Mouse (Mus musculus): Measurements from ENCODE around the gene Sf3b2.
A peak's percentile ranks its signal among the peaks of the same experiment; 100 is the strongest.

The Sf3b2 gene

DNA sequence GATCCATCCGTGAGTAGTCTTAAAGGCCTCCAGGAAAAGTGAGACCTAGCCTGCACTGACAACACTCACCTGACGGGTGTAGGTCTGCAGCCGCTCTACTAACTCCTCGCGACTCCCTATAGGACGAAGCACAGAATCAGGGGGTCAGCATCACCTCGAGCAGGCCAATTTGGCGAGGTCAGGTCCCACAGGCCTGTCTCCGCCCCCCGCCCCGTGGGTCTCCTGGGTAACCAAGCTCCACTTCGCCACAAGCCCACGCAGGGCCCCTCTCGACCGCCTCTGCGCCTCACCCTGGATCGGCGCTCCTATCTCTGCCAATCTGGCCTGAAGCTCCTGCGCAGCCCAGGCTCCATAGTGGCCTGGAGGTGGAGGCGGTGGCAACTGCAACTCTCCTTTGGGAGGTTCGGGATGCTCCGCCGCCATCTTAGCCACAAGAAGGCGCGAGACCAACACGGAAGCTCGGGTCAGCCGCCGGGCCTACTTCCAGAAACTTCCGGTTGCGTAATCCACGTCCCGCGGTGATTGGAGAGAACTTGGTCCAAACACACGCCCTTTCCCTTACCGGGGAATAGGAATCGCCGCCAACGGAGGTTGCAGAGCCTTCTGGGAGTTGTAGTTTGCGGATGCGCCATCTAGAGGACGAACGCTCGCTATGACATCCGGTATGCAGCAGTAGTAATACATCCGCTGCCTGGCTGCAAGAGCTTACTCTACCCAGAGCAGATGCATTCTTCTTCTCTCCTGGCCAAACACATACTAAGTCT lies at the start of gene Sf3b2:
Sf3b2 (minus strand) TSS at position 484 of the 764 bp plus-strand sequence.
- DNase-seq (ENCODE audit: low spot score) = peak; percentile 97

DNA sequence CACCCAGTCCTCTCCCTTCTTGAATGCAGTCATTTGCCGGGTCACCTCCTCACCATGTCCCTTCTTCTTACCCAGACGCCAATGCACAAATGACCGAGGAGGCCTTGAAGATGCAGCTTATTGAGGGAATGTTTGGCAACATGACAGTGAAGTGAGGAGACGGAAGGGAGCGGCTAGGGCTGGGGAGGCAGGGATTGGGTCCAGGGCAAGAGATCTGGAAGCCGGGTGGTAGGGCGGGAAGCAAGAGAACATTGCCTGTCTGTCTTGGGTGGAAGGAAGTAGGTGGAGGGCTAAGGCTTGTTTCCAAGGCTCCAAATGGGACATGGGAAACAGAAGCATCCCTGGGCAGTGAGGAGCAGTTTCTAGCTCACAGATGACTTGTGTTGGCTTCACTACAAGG lies 46.1 kb upstream of the Sf3b2 start:
- DNase-seq (ENCODE audit: low spot score) = no peak

DNA sequence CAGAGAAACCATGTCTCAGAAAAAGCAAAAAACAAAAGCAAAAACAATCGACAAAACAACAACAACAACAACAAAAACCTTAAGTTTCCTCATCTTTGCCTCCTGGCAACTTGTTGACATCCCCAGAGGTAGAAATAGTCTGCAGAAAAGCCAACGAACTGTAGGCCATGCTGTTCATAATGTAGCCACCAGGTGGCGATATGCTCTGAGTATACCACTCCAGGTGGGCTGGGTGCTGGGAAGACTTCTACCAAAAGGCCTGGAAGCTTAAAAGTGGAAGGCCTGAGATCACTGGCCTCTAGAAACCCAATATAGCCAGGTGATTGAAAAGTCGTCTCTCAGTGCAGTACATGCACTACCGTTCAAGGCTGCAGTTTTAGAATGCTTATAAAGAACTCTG lies 42.7 kb upstream of the Sf3b2 start:
- DNase-seq (ENCODE audit: low spot score) = peak; percentile 66

GRCm38 (mm10) chr19:5335441-5335840 lies 40.2 kb upstream of the Sf3b2 start, which contains the start of gene Catsper1:
Catsper1 (plus strand) TSS chr19:5335741.
- DNase-seq (ENCODE audit: low spot score) = no peak

DNA sequence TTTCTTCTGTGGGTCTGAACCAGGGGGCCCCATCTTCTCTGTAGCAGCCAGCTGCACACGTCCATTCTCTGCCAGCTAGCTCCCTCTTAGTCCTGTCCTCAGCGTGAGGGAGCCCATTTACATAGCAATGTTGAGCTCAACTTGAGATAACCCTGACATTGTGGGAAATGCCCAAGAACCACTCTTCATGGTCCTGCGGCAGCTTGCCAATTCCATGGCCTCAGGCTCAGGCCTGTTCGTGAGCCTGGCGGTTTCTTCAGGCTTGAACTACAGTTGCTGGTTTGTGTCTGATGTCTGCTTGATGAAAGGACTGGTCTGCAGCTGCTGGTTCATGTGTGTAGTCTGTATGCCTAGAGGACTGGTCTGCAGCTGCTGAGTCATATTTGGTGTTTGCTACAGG lies 39.5 kb upstream of the Sf3b2 start:
- no peak for DNase-seq (ENCODE audit: low spot score)

DNA sequence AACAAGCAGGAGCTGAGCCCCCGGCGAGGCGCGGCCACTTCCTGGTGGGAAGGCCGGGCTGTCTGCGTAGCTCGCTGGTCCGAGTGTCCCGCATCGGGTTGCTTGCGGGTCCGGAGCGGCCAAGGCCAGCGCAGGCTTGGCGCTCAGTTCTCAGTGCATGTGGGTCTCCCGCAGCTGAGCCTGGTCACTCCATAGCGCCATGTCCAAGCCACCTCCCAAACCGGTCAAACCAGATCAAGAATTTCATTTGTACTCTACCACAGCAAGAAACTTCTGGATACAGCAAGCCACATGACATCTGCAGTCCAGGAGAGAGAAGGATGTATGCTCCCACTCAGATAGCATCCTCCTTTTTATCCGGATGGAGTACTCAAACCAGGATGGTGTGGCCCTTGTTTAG lies 32.7 kb upstream of the Sf3b2 start:
- no peak for DNase-seq (ENCODE audit: low spot score)

GRCm38 (mm10) chr19:5323801-5324200 lies 28.5 kb upstream of the Sf3b2 start:
- DNase-seq (ENCODE audit: low spot score) = no peak

DNA sequence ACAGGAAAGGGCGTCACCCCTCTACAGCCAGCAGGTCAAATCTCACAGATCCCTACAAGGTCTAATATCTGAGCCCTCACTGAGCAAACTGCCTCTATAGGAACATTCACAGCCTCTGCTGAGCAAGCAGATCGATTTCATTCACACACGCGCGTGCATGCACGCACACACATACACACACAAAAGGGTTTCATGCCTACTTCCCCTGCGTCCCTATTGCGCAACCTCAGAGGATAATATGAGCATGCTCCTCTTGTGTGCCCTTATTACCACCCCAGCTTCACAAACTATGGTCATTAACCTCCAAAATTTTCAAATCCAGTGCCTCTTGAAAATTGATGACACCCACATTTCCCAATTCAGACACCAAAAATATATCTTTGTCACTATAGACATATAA lies 17.9 kb upstream of the Sf3b2 start:
- DNase-seq (ENCODE audit: low spot score) = no peak

DNA sequence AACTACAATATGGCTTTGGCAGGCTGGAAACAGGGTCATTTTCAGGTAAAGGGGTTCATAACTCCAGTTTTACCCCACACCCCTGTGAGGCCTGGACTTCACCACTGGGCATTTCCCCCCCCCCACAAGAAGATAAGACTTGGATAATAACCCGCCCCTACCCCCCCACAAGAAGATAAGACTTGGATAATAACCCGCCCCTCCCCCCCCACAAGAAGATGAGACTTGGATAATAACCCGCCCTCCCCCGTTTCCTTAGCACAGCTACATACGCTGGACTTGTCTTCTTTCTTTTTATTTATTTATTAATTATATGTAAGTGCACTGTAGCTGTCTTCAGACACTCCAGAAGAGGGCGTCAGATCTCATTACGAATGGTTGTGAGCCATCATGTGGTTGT lies 13.8 kb upstream of the Sf3b2 start:
- DNase-seq (ENCODE audit: low spot score) = no peak

DNA sequence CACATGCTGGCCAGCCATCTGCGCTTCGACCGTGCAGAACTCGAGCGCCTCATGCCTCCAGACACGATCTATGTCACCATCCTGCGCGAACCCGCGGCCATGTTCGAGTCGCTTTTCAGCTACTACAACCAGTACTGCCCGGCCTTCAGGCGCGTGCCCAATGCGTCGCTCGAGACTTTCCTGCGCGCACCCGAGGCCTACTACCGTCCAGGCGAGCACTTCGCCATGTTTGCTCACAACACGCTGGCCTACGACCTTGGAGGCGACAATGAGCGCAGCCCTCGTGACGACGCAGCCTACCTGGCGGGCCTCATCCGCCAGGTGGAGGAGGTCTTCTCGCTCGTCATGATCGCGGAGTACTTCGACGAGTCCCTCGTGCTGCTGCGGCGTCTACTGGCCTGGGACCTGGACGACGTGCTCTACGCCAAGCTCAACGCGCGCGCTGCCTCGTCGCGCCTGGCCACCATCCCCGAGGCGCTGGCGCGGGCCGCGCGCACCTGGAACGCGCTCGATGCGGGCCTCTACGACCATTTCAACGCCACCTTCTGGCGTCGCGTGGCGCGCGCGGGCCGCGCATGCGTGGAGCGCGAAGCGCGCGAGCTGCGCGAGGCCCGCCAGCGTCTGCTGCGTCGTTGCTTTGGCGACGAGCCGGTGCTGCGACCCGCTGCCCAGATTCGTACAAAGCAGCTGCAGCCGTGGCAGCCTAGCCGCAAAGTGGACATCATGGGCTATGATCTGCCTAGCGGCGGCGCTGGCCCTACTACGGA lies 11.9 kb upstream of the Sf3b2 start:
- no peak for DNase-seq (ENCODE audit: low spot score)

DNA sequence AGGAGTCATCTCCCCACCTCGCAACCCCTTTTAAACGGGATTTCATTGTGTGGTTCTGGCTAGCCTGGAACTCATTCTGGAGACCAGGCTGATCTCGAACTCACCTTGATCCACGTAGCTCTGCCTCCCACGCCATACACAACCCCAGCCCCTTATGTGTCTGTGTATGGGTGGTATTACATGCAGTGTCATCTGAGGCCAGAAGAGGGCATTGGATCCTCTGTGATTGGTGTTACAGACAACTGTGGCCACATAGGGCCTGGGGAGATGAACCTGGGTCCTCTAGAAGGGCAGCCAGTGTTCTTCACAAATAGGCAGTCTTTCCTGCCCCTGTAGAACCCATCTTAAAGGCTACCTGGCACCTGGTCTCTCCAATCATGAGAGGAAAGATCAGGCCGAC lies 11.0 kb upstream of the Sf3b2 start:
- no peak for DNase-seq (ENCODE audit: low spot score)

DNA sequence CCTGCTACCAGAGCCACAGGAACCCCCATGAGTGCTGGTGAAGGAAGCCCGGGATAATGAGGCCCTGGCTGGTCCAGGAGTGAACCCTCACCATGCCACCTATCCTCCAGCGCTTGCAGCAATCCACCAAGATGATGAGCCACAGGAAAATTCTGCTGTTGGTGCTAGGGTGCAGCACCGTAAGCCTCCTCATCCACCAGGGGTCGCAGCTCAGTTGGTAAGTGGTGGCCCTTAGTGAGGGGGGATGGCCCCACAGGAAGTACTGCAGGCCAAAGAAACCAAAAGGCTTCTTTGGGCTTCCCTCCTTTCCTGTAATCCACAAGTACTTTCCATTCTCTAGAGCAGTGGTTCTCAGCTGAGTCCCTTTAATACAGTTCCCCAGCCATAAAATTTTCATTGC lies 7.2 kb upstream of the Sf3b2 start:
- no peak for DNase-seq (ENCODE audit: low spot score)

DNA sequence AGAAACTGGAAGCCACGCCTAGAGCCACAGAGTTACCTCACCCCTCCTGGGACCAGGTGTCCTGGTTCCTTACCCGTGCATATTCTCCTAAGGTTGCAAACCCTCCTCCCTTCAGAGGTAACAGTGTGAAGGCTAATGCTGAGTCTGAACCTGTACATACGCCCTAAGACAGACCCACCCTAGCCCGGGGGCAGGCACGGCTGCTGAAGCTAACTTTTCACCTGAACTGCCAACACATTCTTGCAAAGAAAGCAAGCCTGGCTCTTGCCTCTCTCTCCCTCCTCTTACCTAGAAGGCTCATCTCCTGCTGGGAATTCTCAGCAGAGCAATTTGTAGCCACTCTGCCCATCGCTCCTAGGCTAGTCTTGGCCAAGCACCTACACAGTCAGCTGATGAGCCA lies 5.3 kb upstream of the Sf3b2 start:
- no peak for DNase-seq (ENCODE audit: low spot score)

- no peak for DNase-seq (ENCODE audit: low spot score)
Observed at GRCm38 (mm10) chr19:5297903-5298800, 2.9 kb upstream of the Sf3b2 start, which contains the start of gene Gal3st3. Gal3st3 (plus strand) TSS chr19:5298331.

DNA sequence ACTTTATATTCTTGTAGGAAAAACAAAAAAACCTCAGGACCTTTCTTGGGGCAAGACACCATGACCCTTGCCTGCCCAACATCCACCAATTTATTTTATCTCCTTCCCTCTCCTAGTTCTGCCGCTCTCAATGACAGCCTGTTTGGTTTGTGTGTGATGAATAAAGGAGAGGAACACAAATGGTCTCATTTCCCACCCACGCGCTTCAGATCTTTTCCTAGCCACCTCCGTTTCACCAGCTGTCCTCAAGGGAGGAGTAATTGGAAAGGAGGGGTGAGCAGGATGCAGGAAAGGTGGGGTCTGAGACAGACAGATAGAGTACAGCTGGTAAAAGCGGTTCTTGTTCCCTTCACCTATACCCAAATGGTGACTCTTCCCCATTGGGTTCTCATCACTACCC lies 1.4 kb upstream of the Sf3b2 start:
- no peak for DNase-seq (ENCODE audit: low spot score)

DNA sequence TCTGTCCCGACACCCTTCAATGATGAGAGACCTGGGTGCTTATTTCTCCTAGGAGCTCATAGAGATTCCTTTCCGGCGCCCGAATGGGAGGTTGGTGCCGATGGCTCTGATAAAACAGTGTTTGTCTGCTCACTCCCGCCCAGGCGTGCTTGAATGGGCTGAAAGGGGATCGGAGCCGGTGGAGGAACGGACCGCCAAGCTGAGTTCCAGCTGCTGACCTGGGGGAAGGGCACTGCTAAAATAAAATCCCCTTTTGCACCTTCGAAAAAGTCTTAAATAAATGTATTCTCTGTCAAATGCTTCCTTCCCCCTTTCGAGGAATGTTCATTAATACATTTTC lies 451 bp upstream of the Sf3b2 start:
- no peak for DNase-seq (ENCODE audit: low spot score)

DNA sequence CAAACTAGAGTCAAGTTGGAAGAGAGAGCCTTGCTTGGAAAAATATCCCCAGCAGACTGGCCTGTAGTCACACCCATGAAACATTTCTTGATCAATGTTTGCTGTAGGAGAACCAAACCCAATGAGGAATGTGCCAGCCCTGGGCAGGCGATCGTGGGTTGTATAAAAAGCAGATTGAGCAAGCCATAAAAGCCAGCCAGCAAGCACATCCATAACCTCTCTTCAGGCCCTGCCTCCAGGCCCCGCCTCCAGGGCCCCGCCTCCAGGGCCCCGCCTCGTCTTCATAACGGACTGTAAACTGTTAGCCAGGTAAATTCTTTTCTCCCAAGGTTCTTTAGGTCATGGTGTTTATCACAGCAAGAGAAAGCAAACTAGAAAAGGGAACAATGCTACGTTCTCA lies 16.9 kb downstream of the Sf3b2 start:
- no peak for DNase-seq (ENCODE audit: low spot score)

DNA sequence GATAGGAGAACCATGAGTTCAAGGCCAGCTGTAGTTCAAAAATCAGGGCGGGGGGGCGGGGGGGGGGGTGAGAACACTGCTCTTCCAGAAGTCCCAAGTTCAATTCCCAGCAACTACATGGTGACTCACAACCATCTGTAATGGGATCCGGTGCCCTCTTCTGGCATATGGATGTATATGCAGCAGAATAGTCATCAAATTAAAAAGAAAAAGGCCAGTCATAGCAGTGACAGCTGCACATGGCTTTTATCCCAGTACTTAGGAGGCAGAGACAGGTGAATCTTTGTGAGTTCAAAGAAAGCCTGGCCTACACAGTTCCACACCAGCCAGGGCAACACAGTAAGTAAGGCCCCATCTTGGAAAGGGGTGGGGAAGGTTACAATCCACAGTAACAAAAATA lies 18.1 kb downstream of the Sf3b2 start:
- DNase-seq (ENCODE audit: low spot score) = no peak

GRCm38 (mm10) chr19:5276531-5276930 lies 18.7 kb downstream of the Sf3b2 start:
- no peak for DNase-seq (ENCODE audit: low spot score)

GRCm38 (mm10) chr19:5275736-5276135 lies 19.5 kb downstream of the Sf3b2 start:
- no peak for DNase-seq (ENCODE audit: low spot score)

GRCm38 (mm10) chr19:5274641-5275040 lies 20.6 kb downstream of the Sf3b2 start:
- DNase-seq (ENCODE audit: low spot score) = no peak

DNA sequence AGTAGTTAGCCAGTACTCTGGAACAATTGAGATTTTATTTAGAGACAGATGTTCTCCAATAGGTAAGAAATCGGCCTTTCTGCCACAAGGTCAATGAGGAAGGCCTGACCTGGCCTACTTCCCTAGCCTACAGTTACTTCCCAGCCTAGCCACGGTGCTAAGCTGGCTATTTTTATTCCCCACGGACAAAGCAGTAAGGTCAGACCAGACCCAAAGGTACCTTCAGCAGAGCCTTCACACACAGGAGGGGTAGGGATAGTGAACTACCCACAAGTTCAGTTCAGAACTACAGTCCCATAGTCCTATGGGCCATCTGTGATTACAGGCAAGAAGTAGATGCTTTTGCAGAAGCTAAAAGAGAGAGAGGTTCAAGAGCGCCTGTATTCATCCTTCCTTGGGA lies 21.3 kb downstream of the Sf3b2 start:
- no peak for DNase-seq (ENCODE audit: low spot score)

All from left cerebral cortex, adult 11 months (tissue).